Mouse (Mus musculus) spleen, adult 2 months (tissue): Measurements from ENCODE around the gene Kcnt1.

ENCODE experiments used
- CTCF ChIP-seq: fragments of 200-500 bp; IDR thresholded peaks from 2 replicates; pipeline ENCODE4 v1.5.1; 2011; ENCODE audit warnings: mild to moderate bottlenecking, inconsistent platforms; ENCODE audit not compliant: insufficient read depth, insufficient read length, insufficient replicate concordance; ENCODE audit errors: extremely low read depth
- POLR2A ChIP-seq: fragments of 200-500 bp; IDR thresholded peaks from 2 replicates; pipeline ENCODE4 v1.6.1; 2011; ENCODE audit warnings: low read depth, low read length, inconsistent platforms

GRCm38 (mm10) chr2:25947950-25948349 is 84.4 kb downstream of the Kcnt1 start:
- TF ChIP-seq POLR2A (no peak), CTCF (no peak)
